Mouse (Mus musculus) MEL (cell line): ENCODE measurements at regions not wholly inside any gene's neighbourhood (a gene's known extent, or its start where the extent isn't known, plus 50 kb on each side); places are given as distances from the start of the nearest gene placed in this dataset.

Source experiments
- DNase-seq: peaks from one replicate; pipeline ENCODE4 v3.0.0; 2011; ENCODE audit warnings: low read depth, low spot score
- H3K27ac ChIP-seq: 2 replicates; pipeline ENCODE4 v1.5.1; 2012; ENCODE audit warnings: low read depth, mild to moderate bottlenecking, control low read depth, low read length, moderate library complexity; ENCODE audit not compliant: control insufficient read depth
- H3K27me3 ChIP-seq, 2 experiments: fragments of 150-350 bp in 1 of 2; sonication (generic) in 1 of 2; 2 replicates each; pipeline ENCODE4 v1.6.1; 2012; ENCODE audit warnings: low read length in 2 of 2, mild to moderate bottlenecking in 2 of 2, improper control_type of control experiment in 1 of 2, moderate library complexity in 1 of 2; ENCODE audit not compliant: insufficient read depth in 2 of 2, control insufficient read depth in 1 of 2
- H3K36me3 ChIP-seq, 2 experiments: 2 replicates each; pipeline ENCODE4 v1.6.1; 2012 to 2014; ENCODE audit warnings: low read length in 2 of 2, improper control_type of control experiment in 1 of 2, inconsistent platforms in 1 of 2, mild to moderate bottlenecking in 1 of 2; ENCODE audit not compliant: insufficient read depth in 2 of 2, control insufficient read depth in 1 of 2
- H3K4me1 ChIP-seq, 2 experiments: fragments of 150-350 bp in 1 of 2; sonication (generic) in 1 of 2; 2 replicates each; pipeline ENCODE4 v1.6.1; 2012; ENCODE audit warnings: low read length in 2 of 2, improper control_type of control experiment in 1 of 2, mild to moderate bottlenecking in 1 of 2; ENCODE audit not compliant: insufficient read depth in 2 of 2, control insufficient read depth in 1 of 2
- H3K4me3 ChIP-seq, 2 experiments: fragments of 150-350 bp in 1 of 2; sonication (generic) in 1 of 2; 2 replicates each; pipeline ENCODE4 v1.5.1; 2012; ENCODE audit warnings: low read depth in 2 of 2, low read length in 2 of 2, mild to moderate bottlenecking in 2 of 2, moderate library complexity in 2 of 2, control low read depth in 1 of 2, improper control_type of control experiment in 1 of 2; ENCODE audit not compliant: control insufficient read depth in 1 of 2, insufficient read depth in 1 of 2
- H3K79me2 ChIP-seq: 2 replicates; pipeline ENCODE4 v1.6.1; 2012; ENCODE audit warnings: mild to moderate bottlenecking, low read length, moderate library complexity; ENCODE audit not compliant: control insufficient read depth, poor library complexity, insufficient read depth
- H3K9ac ChIP-seq: 2 replicates; pipeline ENCODE4 v1.6.1; 2012; ENCODE audit warnings: low read depth, mild to moderate bottlenecking, control low read depth, low read length, moderate library complexity; ENCODE audit not compliant: control insufficient read depth, poor library complexity, severe bottlenecking
- H3K9me3 ChIP-seq: fragments of 150-350 bp; sonication (generic); replicated peaks from 2 replicates; pipeline ENCODE4 v1.6.1; 2012; ENCODE audit warnings: mild to moderate bottlenecking, low read length, improper control_type of control experiment, moderate library complexity; ENCODE audit not compliant: insufficient read depth
- BHLHE40 ChIP-seq: IDR thresholded peaks from 2 replicates; pipeline ENCODE4 v1.6.1; 2012; ENCODE audit warnings: low read depth, mild to moderate bottlenecking, inconsistent platforms, low read length, improper control_type of control experiment, borderline replicate concordance
- CHD1 ChIP-seq: IDR thresholded peaks from 2 replicates; pipeline ENCODE4 v1.6.1; 2012; ENCODE audit warnings: low read depth, mild to moderate bottlenecking, inconsistent platforms, low read length, improper control_type of control experiment
- CHD2 ChIP-seq: IDR thresholded peaks from 2 replicates; pipeline ENCODE4 v1.6.1; 2011; ENCODE audit warnings: low read length, improper control_type of control experiment
- ELF1 ChIP-seq: IDR thresholded peaks from 2 replicates; pipeline ENCODE4 v1.6.1; 2014; ENCODE audit warnings: low read depth, mild to moderate bottlenecking, inconsistent platforms, low read length, improper control_type of control experiment, moderate library complexity
- EP300 ChIP-seq, 2 experiments: IDR thresholded peaks; 2 replicates each; pipeline ENCODE4 v1.6.1; 2011; ENCODE audit warnings: improper control_type of control experiment in 2 of 2, low read length in 2 of 2, low read depth in 1 of 2, mild to moderate bottlenecking in 1 of 2
- ETS1 ChIP-seq: IDR thresholded peaks from 2 replicates; pipeline ENCODE4 v1.6.1; 2012; ENCODE audit warnings: low read depth, mild to moderate bottlenecking, inconsistent platforms, low read length, improper control_type of control experiment, moderate library complexity
- GABPA ChIP-seq: IDR thresholded peaks from 2 replicates; pipeline ENCODE4 v1.6.1; 2012; ENCODE audit warnings: low read depth, mild to moderate bottlenecking, inconsistent platforms, low read length, improper control_type of control experiment, moderate library complexity
- KAT2A ChIP-seq: conservative IDR thresholded peaks from 2 replicates; pipeline ENCODE4 v1.6.1; 2012; ENCODE audit warnings: low read depth, low read length, improper control_type of control experiment, inconsistent platforms
- MAFK ChIP-seq: IDR thresholded peaks from 2 replicates; pipeline ENCODE4 v1.6.1; 2011; ENCODE audit warnings: low read depth, mild to moderate bottlenecking, low read length, improper control_type of control experiment, borderline replicate concordance
- MAX ChIP-seq: IDR thresholded peaks from 2 replicates; pipeline ENCODE4 v1.6.1; 2011; ENCODE audit warnings: low read length, improper control_type of control experiment
- MAZ ChIP-seq: IDR thresholded peaks from 2 replicates; pipeline ENCODE4 v1.6.1; 2012; ENCODE audit warnings: low read depth, mild to moderate bottlenecking, inconsistent platforms, low read length, improper control_type of control experiment
- MEF2A ChIP-seq: IDR thresholded peaks from 2 replicates; pipeline ENCODE4 v1.6.1; 2014; ENCODE audit warnings: low read depth, mild to moderate bottlenecking, inconsistent platforms, low read length, improper control_type of control experiment; ENCODE audit not compliant: poor library complexity, insufficient replicate concordance, severe bottlenecking; ENCODE audit errors: extremely low read depth
- NELFE ChIP-seq: IDR thresholded peaks from 2 replicates; pipeline ENCODE4 v1.6.1; 2011; ENCODE audit warnings: low read depth, low read length, improper control_type of control experiment
- NRF1 ChIP-seq: IDR thresholded peaks from 2 replicates; pipeline ENCODE4 v1.6.1; 2014; ENCODE audit warnings: low read depth, mild to moderate bottlenecking, inconsistent platforms, low read length, improper control_type of control experiment, moderate library complexity; ENCODE audit not compliant: poor library complexity, insufficient read depth, severe bottlenecking
- POLR2A ChIP-seq, 2 experiments: IDR thresholded peaks; 2 replicates each; pipeline ENCODE4 v1.6.1; 2011 to 2012; ENCODE audit warnings: low read length in 2 of 2, mild to moderate bottlenecking in 2 of 2, control low read depth in 1 of 2, improper control_type of control experiment in 1 of 2, low read depth in 1 of 2, moderate library complexity in 1 of 2; ENCODE audit not compliant: control insufficient read depth in 1 of 2, insufficient read depth in 1 of 2, poor library complexity in 1 of 2
- POLR2AphosphoS5 ChIP-seq: IDR thresholded peaks from 2 replicates; pipeline ENCODE4 v1.6.1; 2012; ENCODE audit warnings: low read depth, borderline replicate concordance, mild to moderate bottlenecking, inconsistent platforms, low read length, moderate library complexity, mixed read lengths
- RAD21 ChIP-seq: IDR thresholded peaks from 2 replicates; pipeline ENCODE4 v1.6.1; 2011; ENCODE audit warnings: mild to moderate bottlenecking, low read depth, low read length, improper control_type of control experiment
- TAL1 ChIP-seq: IDR thresholded peaks from 2 replicates; pipeline ENCODE4 v1.6.1; 2012; ENCODE audit warnings: mild to moderate bottlenecking, inconsistent platforms, low read length, moderate library complexity, mixed read lengths
- TCF12 ChIP-seq: IDR thresholded peaks from 2 replicates; pipeline ENCODE4 v1.6.1; 2014; ENCODE audit warnings: low read depth, mild to moderate bottlenecking, inconsistent platforms, low read length, improper control_type of control experiment, moderate library complexity
- UBTF ChIP-seq: IDR thresholded peaks from 2 replicates; pipeline ENCODE4 v1.6.1; 2012; ENCODE audit warnings: low read depth, mild to moderate bottlenecking, inconsistent platforms, low read length, improper control_type of control experiment, moderate library complexity, borderline replicate concordance; ENCODE audit not compliant: insufficient read depth
- ZC3H11A ChIP-seq: IDR thresholded peaks from 2 replicates; pipeline ENCODE4 v1.6.1; 2012; ENCODE audit warnings: low read depth, mild to moderate bottlenecking, inconsistent platforms, low read length, improper control_type of control experiment
- ZMIZ1 ChIP-seq: IDR thresholded peaks from 2 replicates; pipeline ENCODE4 v1.6.1; 2012; ENCODE audit warnings: low read depth, mild to moderate bottlenecking, inconsistent platforms, low read length, improper control_type of control experiment, moderate library complexity

- Histone ChIP-seq H3K27ac (no peak overlapping the region), H3K4me1 (no peaks in the 10 kb centered on the region), H3K9me3 (no peaks in the 10 kb centered on the region), H3K36me3 (no peaks in the 10 kb centered on the region), H3K4me3 (no peak overlapping the region), H3K9ac (no peak overlapping the region), H3K27me3 (peaks cover 4 to 13% of the 10 kb centered on the region in 2 experiments), H3K79me2 (no peaks in the 10 kb centered on the region)
- no peak for DNase-seq
- TF ChIP-seq ETS1 = no peak
- TF ChIP-seq ELF1 = no peak
Observed at GRCm38 (mm10) chr11:24242096-24242495, 164.2 kb downstream of the Bcl11a start.

GRCm38 (mm10) chr11:24242888-24243287, 165.0 kb downstream of the Bcl11a start:
- H3K27ac ChIP-seq = no peak overlapping the region

GRCm38 (mm10) chr11:24245390-24245789, 167.5 kb downstream of the Bcl11a start:
- no peaks in the 10 kb centered on the region for H3K4me1 ChIP-seq

More at GRCm38 (mm10) chr11:24242888-24243287, 165.0 kb downstream of the Bcl11a start:
- no peak overlapping the region for H3K4me3 ChIP-seq
- peaks cover 4 to 13% of the 10 kb centered on the region in 2 experiments for H3K27me3 ChIP-seq
- TF ChIP-seq NRF1 (no peak), TAL1 (no peak), UBTF (no peak), ELF1 (no peak), POLR2AphosphoS5 (no peak)
- H3K4me1 ChIP-seq = no peaks in the 10 kb centered on the region
- H3K9me3 ChIP-seq = no peaks in the 10 kb centered on the region
- H3K9ac ChIP-seq = no peak overlapping the region
- DNase-seq = no peak
- H3K36me3 ChIP-seq = no peaks in the 10 kb centered on the region
- H3K79me2 ChIP-seq = no peaks in the 10 kb centered on the region

More at GRCm38 (mm10) chr11:24245390-24245789, 167.5 kb downstream of the Bcl11a start:
- Histone ChIP-seq H3K27ac (no peak overlapping the region), H3K9ac (no peak overlapping the region), H3K9me3 (no peaks in the 10 kb centered on the region), H3K27me3 (peaks cover 0 to 12% of the 10 kb centered on the region in 2 experiments), H3K4me3 (no peak overlapping the region), H3K36me3 (no peaks in the 10 kb centered on the region), H3K79me2 (no peaks in the 10 kb centered on the region)
- TF ChIP-seq KAT2A = no peak
- TF ChIP-seq CHD1 = no peak
- no peak for TF ChIP-seq BHLHE40
- TF ChIP-seq EP300 (IDR thresholded peaks at IDR 0.05; ENCODE audit: low read depth in 1 of 2, low read length in 2 of 2) = no peak
- TF ChIP-seq TCF12 = no peak
- no peak for TF ChIP-seq POLR2AphosphoS5
- no peak for TF ChIP-seq NELFE
- TF ChIP-seq UBTF = no peak
- no peak for TF ChIP-seq POLR2A (IDR thresholded peaks at IDR 0.05; ENCODE audit: control insufficient read depth in 1 of 2, insufficient read depth in 1 of 2, low read depth in 1 of 2, low read length in 2 of 2, poor library complexity in 1 of 2)
- no peak for TF ChIP-seq GABPA
- no peak for TF ChIP-seq ZC3H11A
- no peak for TF ChIP-seq CHD2
- TF ChIP-seq MEF2A = no peak
- TF ChIP-seq MAX = no peak
- no peak for TF ChIP-seq MAZ
- no peak for TF ChIP-seq RAD21
- no peak for TF ChIP-seq ZMIZ1
- TF ChIP-seq MAFK = no peak
- no peak for DNase-seq
